Mouse (Mus musculus) MEL (cell line): ENCODE results near the gene Dcaf4.

Experiments used
- CTCF ChIP-seq, 3 experiments: IDR thresholded peaks in 2 of 3; conservative IDR thresholded peaks in 1 of 3; 2 replicates each; pipeline ENCODE4 v1.5.1; 2011 to 2012; ENCODE audit warnings: low read length in 3 of 3, low read depth in 2 of 3, mild to moderate bottlenecking in 2 of 3, improper control_type of control experiment in 1 of 3, inconsistent platforms in 1 of 3, mixed read lengths in 1 of 3, moderate library complexity in 1 of 3; ENCODE audit not compliant: control insufficient read depth in 1 of 3, insufficient read depth in 1 of 3, poor library complexity in 1 of 3, severe bottlenecking in 1 of 3
- POLR2A ChIP-seq, 2 experiments: IDR thresholded peaks; 2 replicates each; pipeline ENCODE4 v1.6.1; 2011 to 2012; ENCODE audit warnings: low read length in 2 of 2, mild to moderate bottlenecking in 2 of 2, control low read depth in 1 of 2, improper control_type of control experiment in 1 of 2, low read depth in 1 of 2, moderate library complexity in 1 of 2; ENCODE audit not compliant: control insufficient read depth in 1 of 2, insufficient read depth in 1 of 2, poor library complexity in 1 of 2

GRCm38 (mm10) chr12:83473987-83474600, 46.2 kb upstream of the Dcaf4 start:
- TF ChIP-seq POLR2A (IDR thresholded peaks at IDR 0.05; ENCODE audit: control insufficient read depth in 1 of 2, insufficient read depth in 1 of 2, low read depth in 1 of 2, low read length in 2 of 2, poor library complexity in 1 of 2) (no peak), CTCF (IDR thresholded peaks at IDR 0.05 in 2 of 3, conservative IDR thresholded peaks at IDR 0.05 in 1 of 3; ENCODE audit: control insufficient read depth in 1 of 3, insufficient read depth in 1 of 3, low read depth in 2 of 3, low read length in 3 of 3, poor library complexity in 1 of 3, severe bottlenecking in 1 of 3) (no peak)
